17 mouse cellular contexts compared by ENCODE assay signal in genomic region chr3:27222488-27222887, GRCm38 (mm10).
"Had no signal": no experiment of that assay in that cellular context is flagged by ENCODE, and none has a peak within 500 bp of the region (broad histone marks: within the 10 kb centered on the region; RNA-seq: fewer than 3 reads in every experiment).

No protein-coding gene starts in this region.

- H3K9me3 ChIP-seq: lung, embryonic 15.5 days; midbrain, embryonic 13.5 days; midbrain, embryonic 15.5 days; neural tube, embryonic 12.5 days; stomach, embryonic 15.5 days had no signal

- H3K27ac ChIP-seq: lung, embryonic 15.5 days; macrophage; midbrain, embryonic 13.5 days; midbrain, embryonic 15.5 days; neural tube, embryonic 12.5 days; stomach, embryonic 15.5 days; stomach, postnatal 0 days had no signal

- H3K4me3 ChIP-seq: lung, embryonic 15.5 days; megakaryocyte, embryonic 14.5 days; midbrain, embryonic 13.5 days; midbrain, embryonic 15.5 days; neural tube, embryonic 12.5 days; stomach, embryonic 15.5 days had no signal

- H3K4me1 ChIP-seq: lung, embryonic 15.5 days; megakaryocyte, embryonic 14.5 days; midbrain, embryonic 13.5 days; midbrain, embryonic 15.5 days; neural tube, embryonic 12.5 days; stomach, embryonic 15.5 days had no signal

- H3K4me2 ChIP-seq: lung, embryonic 15.5 days; midbrain, embryonic 11.5 days; midbrain, embryonic 13.5 days; midbrain, embryonic 15.5 days; neural tube, embryonic 12.5 days; stomach, embryonic 15.5 days had no signal

- ATAC-seq: lung, postnatal 0 days; midbrain, embryonic 13.5 days; midbrain, embryonic 15.5 days had no signal

- H3K27me3 ChIP-seq: lung, embryonic 15.5 days; midbrain, embryonic 13.5 days; midbrain, embryonic 15.5 days; neural tube, embryonic 12.5 days; stomach, embryonic 15.5 days had no signal

- H3K9ac ChIP-seq: lung, embryonic 15.5 days; midbrain, embryonic 13.5 days; midbrain, embryonic 15.5 days; neural tube, embryonic 12.5 days; stomach, embryonic 15.5 days had no signal

- DNase-seq: lung, adult 2 months; lung, postnatal 14 days; lung, postnatal 36 days; right cerebral cortex, postnatal 14 days; thymus, adult 2 months; thymus, postnatal 25 days; thymus, postnatal 4 days had no signal

- H3K36me3 ChIP-seq: lung, embryonic 15.5 days; midbrain, embryonic 13.5 days; midbrain, embryonic 15.5 days; neural tube, embryonic 12.5 days; stomach, embryonic 15.5 days had no signal
